Mouse (Mus musculus) intestine, postnatal 0 days (tissue): ENCODE results near the gene Ccpg1. TPM values are rescaled to one million over a fixed set of nuclear protein-coding genes. Genes with fewer than 3 reads are reported as not detected.

ENCODE experiments used
- ATAC-seq: fragments of 200-750 bp; cut with Nextera tagmentation; 2 replicates; pipeline ENCODE4 v1.8.0; 2017; ENCODE audit warnings: mild to moderate bottlenecking, moderate TSS enrichment, moderate library complexity
- H3K27ac ChIP-seq: fragments of 300-500 bp; sonication (generic); 2 replicates; pipeline ENCODE4 v1.5.1; 2014; ENCODE audit warnings: mild to moderate bottlenecking, low read depth, low read length, moderate library complexity
- H3K27me3 ChIP-seq: fragments of 300-500 bp; sonication (generic); replicated peaks from 2 replicates; pipeline ENCODE4 v1.6.1; 2014; ENCODE audit warnings: low read length, mixed read lengths; ENCODE audit not compliant: control insufficient read depth, insufficient read depth
- H3K36me3 ChIP-seq: fragments of 300-500 bp; sonication (generic); 2 replicates; pipeline ENCODE4 v1.6.1; 2014; ENCODE audit warnings: mild to moderate bottlenecking, moderate library complexity; ENCODE audit not compliant: control insufficient read depth, insufficient read depth
- H3K4me1 ChIP-seq: fragments of 300-500 bp; sonication (generic); replicated peaks from 2 replicates; pipeline ENCODE4 v1.6.1; 2014; ENCODE audit warnings: antibody characterized with exemption, low read length, mixed read lengths; ENCODE audit not compliant: control insufficient read depth, insufficient read depth
- H3K4me2 ChIP-seq: fragments of 300-500 bp; sonication (generic); replicated peaks from 2 replicates; pipeline ENCODE4 v1.6.1; 2014; ENCODE audit warnings: low read depth, mild to moderate bottlenecking, moderate library complexity
- H3K4me3 ChIP-seq: fragments of 300-500 bp; sonication (generic); 2 replicates; pipeline ENCODE4 v1.5.1; 2014; ENCODE audit warnings: low read depth, low read length
- H3K9ac ChIP-seq: fragments of 300-500 bp; sonication (generic); 2 replicates; pipeline ENCODE4 v1.6.1; 2014; ENCODE audit warnings: mild to moderate bottlenecking, low read depth, low read length
- H3K9me3 ChIP-seq: fragments of 300-500 bp; sonication (generic); 2 replicates; pipeline ENCODE4 v1.6.1; 2016; ENCODE audit warnings: mixed run types; ENCODE audit not compliant: control insufficient read depth
- CTCF ChIP-seq: sonication (generic); IDR thresholded peaks from 2 replicates; pipeline ENCODE4 v1.5.1; 2016; ENCODE audit warnings: low read depth, mild to moderate bottlenecking, control low read depth, antibody characterized with exemption, moderate library complexity
- WGBS: fragments of 180-500 bp; shearing (Covaris S2); extraction: QIAGEN DNeasy Blood & Tissue Kit; methylation state at CpG from one replicate; pipeline ENCODE4 v1.1.7; 2014; 5-methylcytosine and 5-hydroxymethylcytosine counted together
- microRNA-seq: library from miRNA; unstranded; fragments of <30 nt; microRNA quantifications from one replicate; pipeline ENCODE4, GENCODE M21; 2016
- polyA plus RNA-seq: library from polyadenylated mRNA; unstranded; fragments of >200 nt; fragmentation: Nextera tagmentation; extraction: Ambion mirVana; gene quantifications from 2 replicates; pipeline ENCODE4 v1.2.1, GENCODE M21; 2015

Gene Ccpg1
- polyA plus RNA-seq, 1 experiment from 2014 or later, result 16.2 TPM

DNA sequence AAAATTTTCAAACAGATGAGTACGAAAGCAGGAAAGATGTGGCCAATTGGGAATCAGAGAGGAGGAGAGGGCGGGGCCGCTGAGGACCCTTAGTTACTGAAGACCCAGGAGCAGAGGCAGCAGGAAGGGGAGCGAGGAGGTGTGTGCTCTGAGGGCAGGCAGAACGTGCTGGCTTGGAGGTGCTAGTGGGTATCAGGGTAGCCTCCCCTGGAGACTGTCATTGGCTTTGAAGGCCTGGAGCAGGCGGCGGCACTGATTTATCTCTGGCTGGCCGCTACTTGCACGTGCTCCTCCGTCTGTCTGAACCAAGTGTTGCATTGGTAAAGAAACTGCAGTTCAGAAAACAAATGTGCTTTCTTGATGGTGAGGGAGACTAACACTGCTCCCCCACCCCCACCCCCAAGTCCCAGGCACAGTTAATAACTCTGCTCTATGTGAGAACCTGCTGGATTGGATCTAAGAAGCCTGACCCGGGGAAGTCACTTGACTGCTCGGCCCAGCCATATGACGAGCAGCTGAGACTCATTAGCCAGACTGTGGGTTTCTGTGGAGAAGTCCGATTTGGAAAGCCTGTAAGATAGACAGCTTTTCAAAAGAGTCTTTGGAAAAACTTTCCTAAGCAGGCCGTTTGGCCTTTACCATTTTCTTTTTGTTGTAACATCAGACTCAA, 78.5 kb downstream of the Ccpg1 start:
- ATAC-seq, result no peak
- no peak for TF ChIP-seq CTCF
- Histone ChIP-seq H3K27me3 (no peaks in the 10 kb centered on the region), H3K9ac (no peak overlapping the region), H3K4me2 (no peak overlapping the region; the same call in 1 of the 2 replicates), H3K4me3 (no peak overlapping the region), H3K27ac (no peak overlapping the region), H3K4me1 (no peaks in the 10 kb centered on the region), H3K9me3 (no peaks in the 10 kb centered on the region), H3K36me3 (no peaks in the 10 kb centered on the region)
- 39% methylated on average over 15 of the region's 15 CpGs for WGBS

Small RNA genes lying within 50 kb of the gene (microRNA-seq; reads per million reads assigned to microRNA genes)
- not detected for gene Gm27353

Other genes starting within 250 kb of the Ccpg1 start
- 0.17 and 0.21 TPM in 2 replicates for gene Prtg, start 178.6 kb upstream of the Ccpg1 start, polyA plus RNA-seq
- 0.90 TPM in 2 replicates for gene Pygo1, start 59.8 kb upstream of the Ccpg1 start, polyA plus RNA-seq
- 0.16 and 0.27 TPM in 2 replicates for gene Dyx1c1, start 26.6 kb upstream of the Ccpg1 start, polyA plus RNA-seq
- 0.20 TPM in 1 of 2 replicates, not detected in the other for gene Gm44503, start 26.6 kb upstream of the Ccpg1 start, polyA plus RNA-seq
- 6.7 and 7.7 TPM in 2 replicates for gene Ccpg1os, start within 50 bp of the Ccpg1 start, polyA plus RNA-seq
- 4.7 and 5.9 TPM in 2 replicates for gene Pigb, start 54.9 kb downstream of the Ccpg1 start, polyA plus RNA-seq
- gene Rab27a, start 59.4 kb downstream of the Ccpg1 start, polyA plus RNA-seq, result 5.7 and 5.8 TPM in 2 replicates
- 0.16 TPM in 1 of 2 replicates, not detected in the other for gene Khdc3, start 116.4 kb downstream of the Ccpg1 start, polyA plus RNA-seq
- not detected in 2 replicates for gene Gm20509, start 117.0 kb downstream of the Ccpg1 start, polyA plus RNA-seq
- 45.0 and 45.3 TPM in 2 replicates for gene Rsl24d1, start 128.0 kb downstream of the Ccpg1 start, polyA plus RNA-seq